Mouse (Mus musculus) embryonic facial prominence, embryonic 11.5 days (tissue): ENCODE measurements around the gene Gif. TPM values are rescaled to one million over a fixed set of nuclear protein-coding genes. Genes with fewer than 3 reads are reported as not detected.
A peak's percentile ranks its signal among the peaks of the same experiment; 100 is the strongest.

ENCODE experiments used
- ATAC-seq: fragments of 200-750 bp; cut with Nextera tagmentation; replicated peaks from 2 replicates; pipeline ENCODE4 v1.8.0; 2017; ENCODE audit warnings: low read depth; ENCODE audit not compliant: insufficient number of reproducible peaks, low FRiP score, low TSS enrichment
- DNase-seq: peaks from one replicate; pipeline ENCODE4 v3.0.0-alpha.2; 2015; ENCODE audit warnings: low spot score
- H3K27ac ChIP-seq: fragments of 300-500 bp; sonication (generic); replicated peaks from 2 replicates; pipeline ENCODE4 v1.5.1; 2014; ENCODE audit warnings: mild to moderate bottlenecking, low read depth, low read length, control low read depth
- H3K27me3 ChIP-seq: fragments of 300-500 bp; sonication (generic); 2 replicates; pipeline ENCODE4 v1.6.1; 2014; ENCODE audit warnings: mild to moderate bottlenecking, low read length, moderate library complexity, mixed read lengths; ENCODE audit not compliant: control insufficient read depth, insufficient read depth
- H3K36me3 ChIP-seq: fragments of 300-500 bp; sonication (generic); replicated peaks from 2 replicates; pipeline ENCODE4 v1.6.1; 2014; ENCODE audit warnings: low read depth, mild to moderate bottlenecking, low read length, moderate library complexity, mixed read lengths; ENCODE audit not compliant: control insufficient read depth, insufficient read depth
- H3K4me1 ChIP-seq: fragments of 300-500 bp; sonication (generic); 2 replicates; pipeline ENCODE4 v1.6.1; 2014; ENCODE audit warnings: low read length, mixed read lengths; ENCODE audit not compliant: control insufficient read depth, insufficient read depth
- H3K4me2 ChIP-seq: fragments of 300-500 bp; sonication (generic); 2 replicates; pipeline ENCODE4 v1.6.1; 2014; ENCODE audit warnings: low read depth, mild to moderate bottlenecking, control low read depth, low read length, moderate library complexity
- H3K4me3 ChIP-seq: fragments of 300-500 bp; sonication (generic); 2 replicates; pipeline ENCODE4 v1.5.1; 2014; ENCODE audit warnings: low read depth, low read length, control low read depth
- H3K9ac ChIP-seq: fragments of 300-500 bp; sonication (generic); replicated peaks from 2 replicates; pipeline ENCODE4 v1.6.1; 2014; ENCODE audit warnings: mild to moderate bottlenecking, control low read depth, low read length
- H3K9me3 ChIP-seq: fragments of 300-500 bp; sonication (generic); replicated peaks from 2 replicates; pipeline ENCODE4 v1.6.1; 2016; ENCODE audit warnings: mild to moderate bottlenecking, low read length, inconsistent platforms, mixed read lengths; ENCODE audit not compliant: control insufficient read depth
- WGBS: fragments of 180-500 bp; shearing (Covaris S2); extraction: QIAGEN DNeasy Blood & Tissue Kit; methylation state at CpG from one replicate; pipeline ENCODE4 v1.1.7; 2014; 5-methylcytosine and 5-hydroxymethylcytosine counted together
- polyA plus RNA-seq: library from polyadenylated mRNA; unstranded; fragments of >200 nt; fragmentation: Nextera tagmentation; extraction: Ambion mirVana; gene quantifications from 2 replicates; pipeline ENCODE4 v1.2.1, GENCODE M21; 2014

The Gif gene
- polyA plus RNA-seq, 1 experiment from 2014 or later: not detected

- H3K27me3 ChIP-seq: no peaks in the 10 kb centered on the region
- no peak overlapping the region for H3K9ac ChIP-seq
- no peak overlapping the region for H3K4me2 ChIP-seq
- H3K9me3 ChIP-seq: no peaks in the 10 kb centered on the region
- DNase-seq: no peak
- no peak overlapping the region for H3K27ac ChIP-seq
- no peak overlapping the region for H3K4me3 ChIP-seq
- H3K4me1 ChIP-seq: no peaks in the 10 kb centered on the region
- no peak for ATAC-seq
- WGBS: 75% methylated on average over 8 of the region's 8 CpGs
- H3K36me3 ChIP-seq: no peaks in the 10 kb centered on the region
Observed at GRCm38 (mm10) chr19:11800531-11801315, 53.4 kb downstream of the Gif start.

DNA sequence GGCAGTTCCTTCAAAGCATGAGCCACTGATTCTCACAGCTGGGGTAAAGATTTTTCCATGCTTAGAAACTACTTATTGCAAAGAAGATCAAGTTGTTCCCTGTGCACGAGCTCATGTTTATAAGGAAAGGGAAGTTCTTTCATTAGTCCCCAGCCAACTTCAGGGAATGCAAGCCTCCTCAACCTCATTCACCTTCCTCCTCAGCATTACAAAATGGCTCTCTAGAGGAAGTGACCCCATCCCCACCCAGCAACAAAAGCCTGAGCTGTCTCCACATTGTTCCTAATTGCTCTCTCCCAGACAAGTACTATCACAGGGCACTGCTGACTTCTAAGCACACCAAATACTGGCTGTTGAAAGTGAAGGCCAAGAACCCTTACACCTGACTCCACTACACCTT, 57.1 kb downstream of the Gif start:
- DNase-seq (no peak), ATAC-seq (no peak)
- WGBS: 68% methylated on average over 1 of the region's 1 CpGs
- no peaks in the 10 kb centered on the region for H3K4me1 ChIP-seq
- no peak overlapping the region for H3K4me3 ChIP-seq
- no peaks in the 10 kb centered on the region for H3K27me3 ChIP-seq
- H3K9me3 ChIP-seq: no peaks in the 10 kb centered on the region
- no peak overlapping the region for H3K27ac ChIP-seq
- H3K36me3 ChIP-seq: no peaks in the 10 kb centered on the region
- H3K4me2 ChIP-seq: no peak overlapping the region
- H3K9ac ChIP-seq: no peak overlapping the region

DNA sequence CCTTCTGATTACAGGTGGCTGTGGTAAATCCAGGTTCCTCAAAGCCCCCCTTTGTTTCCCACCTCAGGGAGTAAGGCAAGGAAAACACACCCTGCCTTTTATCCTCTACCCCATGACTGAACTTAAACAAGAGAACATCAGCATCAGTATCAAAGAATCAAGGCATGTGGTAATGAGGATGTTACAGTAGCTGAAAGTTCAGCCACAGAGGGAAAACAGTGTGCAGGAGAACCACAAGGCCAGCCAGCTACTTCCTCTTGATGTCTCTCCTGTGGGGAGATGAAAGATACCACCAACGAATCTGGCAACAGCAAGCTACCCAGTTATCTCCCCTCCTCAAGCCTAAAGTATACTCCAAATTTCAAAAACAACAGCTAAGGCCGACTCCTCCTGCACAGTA, 59.9 kb downstream of the Gif start:
- no peaks in the 10 kb centered on the region for H3K27me3 ChIP-seq
- no peaks in the 10 kb centered on the region for H3K9me3 ChIP-seq
- ATAC-seq (no peak), DNase-seq (no peak)
- no peak overlapping the region for H3K27ac ChIP-seq
- WGBS: 63% methylated on average over 2 of the region's 2 CpGs
- H3K36me3 ChIP-seq: no peaks in the 10 kb centered on the region
- no peaks in the 10 kb centered on the region for H3K4me1 ChIP-seq
- no peak overlapping the region for H3K4me3 ChIP-seq
- no peak overlapping the region for H3K4me2 ChIP-seq
- no peak overlapping the region for H3K9ac ChIP-seq

- no peak for ATAC-seq
- H3K27me3 ChIP-seq: no peaks in the 10 kb centered on the region
- no peak overlapping the region for H3K4me3 ChIP-seq
- H3K36me3 ChIP-seq: no peaks in the 10 kb centered on the region
- no peak for DNase-seq
- WGBS: 39% methylated on average over 6 of the region's 6 CpGs
- H3K27ac ChIP-seq: no peak overlapping the region
- H3K4me1 ChIP-seq: no peaks in the 10 kb centered on the region
- no peak overlapping the region for H3K9ac ChIP-seq
- H3K4me2 ChIP-seq: no peak overlapping the region
- H3K9me3 ChIP-seq: no peaks in the 10 kb centered on the region
Observed at GRCm38 (mm10) chr19:11807822-11808221, 60.5 kb downstream of the Gif start.

- DNase-seq: no peak
- Histone ChIP-seq H3K36me3 (no peaks in the 10 kb centered on the region), H3K27ac (no peak overlapping the region), H3K9me3 (no peaks in the 10 kb centered on the region), H3K9ac (no peak overlapping the region), H3K4me1 (no peaks in the 10 kb centered on the region), H3K27me3 (no peaks in the 10 kb centered on the region), H3K4me3 (no peak overlapping the region), H3K4me2 (no peak overlapping the region)
- 83% methylated on average over 2 of the region's 2 CpGs for WGBS
- no peak for ATAC-seq
Observed at GRCm38 (mm10) chr19:11808452-11808851, 61.1 kb downstream of the Gif start.

- no peak for DNase-seq
- no peak for ATAC-seq
Observed at GRCm38 (mm10) chr19:11810003-11810758, 62.8 kb downstream of the Gif start.

DNA sequence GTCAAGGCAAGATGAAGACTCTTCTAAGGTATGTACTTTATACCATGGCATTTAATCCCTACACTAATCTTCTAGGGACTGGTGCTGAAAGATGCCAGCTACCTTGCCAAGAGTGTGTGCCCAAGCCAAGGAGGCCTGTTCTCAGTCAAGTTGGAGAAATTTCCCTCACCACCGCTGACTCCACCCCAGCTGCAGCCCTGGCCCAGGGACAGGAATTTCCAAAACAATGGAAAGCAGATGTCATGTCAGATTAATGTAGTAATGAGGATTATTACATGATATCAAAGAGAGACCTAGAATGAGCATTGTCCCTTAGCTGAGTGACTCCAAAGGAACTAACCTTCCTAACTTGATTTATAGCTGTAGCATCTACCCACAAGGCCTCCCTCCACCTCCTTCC, 63.5 kb downstream of the Gif start:
- no peak for DNase-seq
- Histone ChIP-seq H3K4me3 (no peak overlapping the region), H3K4me2 (no peak overlapping the region), H3K9ac (no peak overlapping the region), H3K4me1 (no peaks in the 10 kb centered on the region), H3K9me3 (no peaks in the 10 kb centered on the region), H3K27ac (no peak overlapping the region), H3K36me3 (no peaks in the 10 kb centered on the region), H3K27me3 (no peaks in the 10 kb centered on the region)
- WGBS: 69% methylated on average over 1 of the region's 1 CpGs
- no peak for ATAC-seq

More at GRCm38 (mm10) chr19:11810003-11810758, 62.8 kb downstream of the Gif start:
- no peak overlapping the region for H3K9ac ChIP-seq
- H3K4me2 ChIP-seq: no peak overlapping the region
- H3K36me3 ChIP-seq: no peaks in the 10 kb centered on the region
- no peaks in the 10 kb centered on the region for H3K9me3 ChIP-seq
- H3K27ac ChIP-seq: no peak overlapping the region
- H3K4me1 ChIP-seq: no peaks in the 10 kb centered on the region
- no peak overlapping the region for H3K4me3 ChIP-seq
- 82% methylated on average over 5 of the region's 5 CpGs for WGBS
- no peaks in the 10 kb centered on the region for H3K27me3 ChIP-seq

- Histone ChIP-seq H3K36me3 (no peaks in the 10 kb centered on the region), H3K9me3 (no peaks in the 10 kb centered on the region), H3K4me3 (no peak overlapping the region), H3K27ac (no peak overlapping the region), H3K9ac (no peak overlapping the region), H3K4me1 (no peaks in the 10 kb centered on the region), H3K4me2 (no peak overlapping the region), H3K27me3 (no peaks in the 10 kb centered on the region; the same call in 1 of the 2 replicates)
- WGBS: 47% methylated on average over 5 of the region's 5 CpGs
- ATAC-seq (peak; percentile 84), DNase-seq (peak; percentile 54)
Observed at GRCm38 (mm10) chr19:11811688-11812365, 64.5 kb downstream of the Gif start.
